Mouse (Mus musculus) C2C12 (cell line): ENCODE data around the gene Atxn7l1. TPM values are rescaled to one million over a fixed set of nuclear protein-coding genes. Genes with fewer than 3 reads are reported as not detected.
"Not testable (repeated sequence)": the region's sequence is repeated elsewhere in the genome, so short reads cannot be mapped to it uniquely, and the experiment has no call there.

Experiments used
- H3K27me3 ChIP-seq: one replicate; pipeline ENCODE4 v1.6.1; 2011; ENCODE audit not compliant: control insufficient read depth, insufficient read depth, insufficient read length
- H3K36me3 ChIP-seq: one replicate; pipeline ENCODE4 v1.6.1; 2011; ENCODE audit not compliant: control insufficient read depth, insufficient read depth
- H3K4me3 ChIP-seq: one replicate; pipeline ENCODE4 v1.5.1; 2011; ENCODE audit warnings: mild to moderate bottlenecking, control low read depth; ENCODE audit not compliant: poor library complexity, insufficient read depth, severe bottlenecking
- H3K79me2 ChIP-seq: one replicate; pipeline ENCODE4 v1.6.1; 2011; ENCODE audit not compliant: control insufficient read depth, insufficient read depth
- H3K79me3 ChIP-seq: one replicate; pipeline ENCODE4 v1.6.1; 2011; ENCODE audit warnings: low read depth, control low read depth
- H3ac ChIP-seq: one replicate; pipeline ENCODE3; 2011; ENCODE audit warnings: low read depth; ENCODE audit not compliant: control insufficient read depth, insufficient read length
- CEBPB ChIP-seq: IDR thresholded peaks from one replicate; pipeline ENCODE4 v1.6.1; 2011; ENCODE audit warnings: low read depth, mild to moderate bottlenecking, control low read depth, moderate library complexity
- CTCF ChIP-seq: IDR thresholded peaks from one replicate; pipeline ENCODE4 v1.5.1; 2011; ENCODE audit not compliant: control insufficient read depth, insufficient read depth, insufficient read length
- FOSL1 ChIP-seq: IDR thresholded peaks from one replicate; pipeline ENCODE4 v1.8.0; 2011; ENCODE audit warnings: mild to moderate bottlenecking, low read length; ENCODE audit not compliant: poor library complexity, insufficient read depth, severe bottlenecking
- MAX ChIP-seq: IDR thresholded peaks from one replicate; pipeline ENCODE4 v1.6.1; 2011; ENCODE audit warnings: mild to moderate bottlenecking, control low read depth
- MYOD1 ChIP-seq: IDR thresholded peaks from one replicate; pipeline ENCODE4 v1.6.1; 2011; ENCODE audit warnings: low read depth; ENCODE audit not compliant: control insufficient read depth, insufficient read length
- MYOG ChIP-seq: IDR thresholded peaks from one replicate; pipeline ENCODE4 v1.6.1; 2011; ENCODE audit not compliant: control insufficient read depth, insufficient read length; ENCODE audit errors: extremely low read depth
- USF1 ChIP-seq: IDR thresholded peaks from one replicate; pipeline ENCODE4 v1.6.1; 2011; ENCODE audit warnings: low read depth, mild to moderate bottlenecking, control low read depth, moderate library complexity
- polyA plus RNA-seq: library from polyadenylated mRNA; unstranded; fragments of >200 nt; fragmentation: generic; extraction: Trizol; gene quantifications from one replicate; pipeline ENCODE4 v1.2.1, GENCODE M21; 2012; ENCODE audit warnings: missing spikeins

Gene Atxn7l1
- polyA plus RNA-seq, 1 experiment: 14.6 TPM

DNA sequence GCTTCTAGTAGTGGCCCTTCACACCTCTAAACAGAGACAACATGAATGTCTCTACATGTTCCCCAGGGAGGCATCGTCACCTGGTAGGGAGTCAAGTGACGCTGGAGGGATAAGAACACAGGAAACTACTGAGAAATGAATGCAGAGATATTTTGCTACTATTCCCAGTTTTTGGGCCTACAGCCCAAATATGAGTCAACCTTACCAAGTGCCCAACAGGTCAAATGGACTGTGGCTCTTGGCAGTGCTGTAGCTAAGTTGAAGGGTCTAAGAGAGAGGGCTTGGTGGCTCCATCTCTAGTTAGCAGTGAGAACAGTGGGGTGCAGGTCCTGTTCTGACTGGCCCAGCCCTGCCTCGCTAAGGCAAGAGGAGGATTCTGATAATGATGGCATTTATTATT, 7.2 kb downstream of the Atxn7l1 start:
- Histone ChIP-seq H3K4me3 (no peak overlapping the region), H3K79me3 (peaks cover 76% of the 10 kb centered on the region), H3K36me3 (peaks cover 28% of the 10 kb centered on the region), H3ac (no peak overlapping the region), H3K79me2 (peaks cover 99% of the 10 kb centered on the region), H3K27me3 (no peaks in the 10 kb centered on the region)
- TF ChIP-seq USF1 (no peak), CTCF (no peak), MYOD1 (no peak), CEBPB (no peak), FOSL1 (no peak), MYOG (no peak), MAX (no peak)

- Histone ChIP-seq H3K36me3 (peaks cover 26% of the 10 kb centered on the region), H3K79me2 (peaks cover 92% of the 10 kb centered on the region), H3ac (no peak overlapping the region), H3K4me3 (no peak overlapping the region), H3K27me3 (no peaks in the 10 kb centered on the region), H3K79me3 (peaks cover 60% of the 10 kb centered on the region)
- no peak for TF ChIP-seq FOSL1
- no peak for TF ChIP-seq MAX
- no peak for TF ChIP-seq USF1
- no peak for TF ChIP-seq MYOD1
- TF ChIP-seq CEBPB: no peak
- no peak for TF ChIP-seq CTCF
- no peak for TF ChIP-seq MYOG
These were observed 9.0 kb downstream of the Atxn7l1 start for GRCm38 (mm10) chr12:33156334-33157018.

DNA sequence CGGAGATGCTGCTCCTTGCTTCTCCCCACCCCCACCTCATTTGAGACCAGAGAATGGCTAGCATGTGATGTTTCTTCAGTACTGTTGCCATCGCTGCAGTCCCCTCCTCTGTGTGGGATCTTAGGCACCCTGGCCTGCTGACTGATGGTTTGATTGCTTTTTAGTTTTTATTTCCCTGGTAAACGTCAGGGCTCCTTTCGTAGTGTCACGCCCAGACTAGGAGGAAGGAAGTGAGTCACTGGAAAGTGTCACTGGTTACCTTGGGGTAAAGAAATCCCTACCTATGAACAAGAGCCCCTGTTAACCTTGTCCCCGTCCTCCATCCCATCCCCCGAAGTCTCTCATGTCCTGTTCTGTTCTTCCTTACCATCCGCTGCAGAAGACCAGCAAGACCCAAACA, 10.8 kb downstream of the Atxn7l1 start:
- TF ChIP-seq MAX (no peak), CTCF (no peak), USF1 (no peak), MYOD1 (no peak), CEBPB (no peak), MYOG (no peak), FOSL1 (no peak)
- H3K79me2 ChIP-seq: peaks cover 74% of the 10 kb centered on the region
- peaks cover 23% of the 10 kb centered on the region for H3K36me3 ChIP-seq
- H3K27me3 ChIP-seq: no peaks in the 10 kb centered on the region
- H3ac ChIP-seq: no peak overlapping the region
- H3K79me3 ChIP-seq: peaks cover 46% of the 10 kb centered on the region
- no peak overlapping the region for H3K4me3 ChIP-seq

DNA sequence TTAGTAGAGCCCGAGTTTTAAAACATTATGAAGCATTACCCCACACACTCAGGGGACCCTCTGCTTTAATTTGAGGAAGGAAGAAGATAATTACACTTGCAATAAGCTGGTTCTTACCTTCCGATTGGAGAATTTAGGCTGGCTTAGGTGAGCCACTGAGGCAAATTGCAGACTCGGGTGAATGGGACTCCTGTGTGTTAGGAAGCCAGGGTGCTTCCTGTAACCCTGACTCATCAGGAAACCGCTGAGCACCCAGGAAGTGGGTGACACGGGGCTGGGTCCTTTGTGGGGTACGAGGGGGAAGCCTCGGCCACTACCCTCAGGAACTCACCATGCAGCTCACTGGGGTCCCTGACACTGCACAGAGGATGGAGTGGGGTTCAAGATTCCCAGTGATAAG, 12.9 kb downstream of the Atxn7l1 start:
- Histone ChIP-seq H3K4me3 (no peak overlapping the region), H3K79me3 (peaks cover 31% of the 10 kb centered on the region), H3K79me2 (peaks cover 53% of the 10 kb centered on the region), H3K36me3 (peaks cover 23% of the 10 kb centered on the region), H3K27me3 (no peaks in the 10 kb centered on the region), H3ac (no peak overlapping the region)
- TF ChIP-seq CTCF: no peak
- no peak for TF ChIP-seq USF1
- no peak for TF ChIP-seq FOSL1
- TF ChIP-seq CEBPB: no peak
- no peak for TF ChIP-seq MYOG
- no peak for TF ChIP-seq MAX

DNA sequence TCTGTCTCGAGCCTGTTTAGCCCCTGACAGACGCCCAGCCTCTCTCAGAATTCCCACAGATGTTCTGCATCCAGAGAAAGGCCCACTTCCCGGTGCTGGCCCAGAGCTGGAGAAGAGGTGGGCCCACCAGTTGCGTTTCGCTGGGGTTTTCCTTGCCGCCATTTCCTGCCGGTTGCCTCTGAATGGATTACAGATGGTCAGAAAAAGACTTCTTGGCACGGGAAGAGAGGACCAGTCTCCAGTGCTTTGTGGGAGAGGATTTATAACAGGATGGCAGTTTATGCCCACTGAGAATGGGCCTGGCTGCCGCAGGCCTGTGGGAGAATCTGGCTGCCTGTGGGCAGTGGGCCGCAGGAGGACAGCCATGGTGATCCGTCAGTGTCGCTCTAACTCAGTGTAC, 15.0 kb downstream of the Atxn7l1 start:
- H3K79me2 ChIP-seq: peaks cover 51% of the 10 kb centered on the region
- H3K27me3 ChIP-seq: no peaks in the 10 kb centered on the region
- H3K4me3 ChIP-seq: no peak overlapping the region
- H3K36me3 ChIP-seq: peaks cover 17% of the 10 kb centered on the region
- H3ac ChIP-seq: no peak overlapping the region
- no peak for TF ChIP-seq FOSL1
- no peak for TF ChIP-seq CTCF
- TF ChIP-seq MYOG: no peak
- no peak for TF ChIP-seq CEBPB
- no peak for TF ChIP-seq MYOD1
- TF ChIP-seq MAX: no peak
- TF ChIP-seq USF1: no peak
- H3K79me3 ChIP-seq: peaks cover 15% of the 10 kb centered on the region

DNA sequence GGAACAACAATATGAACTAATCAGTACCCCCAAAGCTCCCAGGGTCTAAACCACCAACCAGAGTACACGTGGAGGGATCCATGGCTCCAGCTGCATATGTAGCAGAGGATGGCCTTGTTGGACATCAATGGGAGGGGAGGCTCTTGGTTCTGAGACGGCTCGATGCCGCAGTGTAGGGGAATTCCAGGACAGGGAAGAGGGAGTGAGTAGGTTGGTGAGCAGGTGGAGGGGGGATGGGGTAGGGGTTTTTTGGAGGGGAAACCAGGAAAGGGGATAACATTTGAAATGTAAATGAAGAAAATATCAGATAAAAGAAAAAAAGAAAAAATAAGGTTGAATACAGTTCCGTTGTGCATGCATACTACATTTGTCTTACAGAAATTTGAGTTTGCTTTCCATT, 16.5 kb downstream of the Atxn7l1 start:
- H3K27me3 ChIP-seq, H3K36me3 ChIP-seq, H3ac ChIP-seq, H3K4me3 ChIP-seq: not testable (repeated sequence)
- Histone ChIP-seq H3K79me3 (peaks cover 12% of the 10 kb centered on the region), H3K79me2 (peaks cover 39% of the 10 kb centered on the region)

DNA sequence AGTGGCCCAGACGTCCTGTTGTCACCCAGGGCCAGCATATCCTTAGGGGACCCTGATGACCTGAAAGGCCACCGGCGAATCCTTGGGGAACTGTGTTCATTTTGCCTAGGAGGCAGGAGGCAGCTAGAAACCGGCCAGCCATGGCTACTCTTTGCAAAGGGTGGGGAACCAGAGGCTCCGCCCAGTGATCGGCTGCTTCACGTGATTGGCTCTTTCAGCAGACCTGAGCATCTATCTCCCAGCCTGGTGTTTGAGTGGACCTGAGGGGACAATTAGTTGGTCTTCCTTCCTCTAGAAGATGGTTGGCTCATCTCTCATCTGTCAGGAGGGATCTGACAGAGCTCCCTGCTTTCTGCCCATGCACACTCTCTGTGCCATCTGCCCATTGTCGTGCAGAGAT, 19.2 kb downstream of the Atxn7l1 start:
- Histone ChIP-seq H3K27me3 (no peaks in the 10 kb centered on the region), H3K4me3 (no peak overlapping the region), H3ac (no peak overlapping the region), H3K79me3 (peaks cover 21% of the 10 kb centered on the region), H3K79me2 (peaks cover 49% of the 10 kb centered on the region), H3K36me3 (peaks cover 9% of the 10 kb centered on the region)
- TF ChIP-seq CTCF (no peak), CEBPB (no peak), FOSL1 (no peak), USF1 (no peak), MAX (no peak)
